Mouse (Mus musculus): ENCODE data around the gene Tspan2. TPM values are rescaled to one million over a fixed set of nuclear protein-coding genes. Genes with fewer than 3 reads are reported as not detected.

Tspan2 gene
- polyA plus RNA-seq, 1 experiment, result 3.0 TPM

- H3K36me3 ChIP-seq (ENCODE audit: control insufficient read depth, insufficient read depth), result no peaks in the 10 kb centered on the region
- no peak overlapping the region for H3K4me3 ChIP-seq
- no peaks in the 10 kb centered on the region for H3K27me3 ChIP-seq (ENCODE audit: control insufficient read depth, insufficient read depth, insufficient read length)
- H3ac ChIP-seq (ENCODE audit: control insufficient read depth, insufficient read length), result no peak overlapping the region
- TF ChIP-seq TCF12 (IDR thresholded peaks at IDR 0.05; ENCODE audit: insufficient read depth, poor library complexity, severe bottlenecking), result no peak
- TF ChIP-seq POLR2AphosphoS2 (IDR thresholded peaks at IDR 0.05; ENCODE audit: insufficient read length, low read depth), result no peak
- no peak for TF ChIP-seq REST (IDR thresholded peaks at IDR 0.05; ENCODE audit: insufficient read depth, insufficient read length)
- no peak for TF ChIP-seq POLR2A (IDR thresholded peaks at IDR 0.05; ENCODE audit: insufficient read length, low read depth)
- no peak for TF ChIP-seq MYOG (IDR thresholded peaks at IDR 0.05; ENCODE audit: control insufficient read depth in 1 of 3, insufficient read depth in 1 of 3, insufficient read length in 2 of 3, low read depth in 2 of 3)
- no peak for TF ChIP-seq E2F4 (IDR thresholded peaks at IDR 0.05; ENCODE audit: insufficient read depth)
- no peak for TF ChIP-seq MYOD1 (IDR thresholded peaks at IDR 0.05; ENCODE audit: control insufficient read depth in 1 of 3, insufficient read length in 2 of 3, low read depth in 2 of 3)
- H3K79me2 ChIP-seq (ENCODE audit: control insufficient read depth, insufficient read depth), result no peaks in the 10 kb centered on the region
- no peak overlapping the region for H3K4me2 ChIP-seq (ENCODE audit: low read depth)
Observed at GRCm38 (mm10) chr3:102698127-102698526, 36.2 kb upstream of the Tspan2 start.

GRCm38 (mm10) chr3:102701303-102701702 is 33.0 kb upstream of the Tspan2 start:
- H3K27me3 ChIP-seq (ENCODE audit: control insufficient read depth, insufficient read depth, insufficient read length), result no peaks in the 10 kb centered on the region
- no peaks in the 10 kb centered on the region for H3K79me2 ChIP-seq (ENCODE audit: control insufficient read depth, insufficient read depth)
- TF ChIP-seq MAX (IDR thresholded peaks at IDR 0.05; ENCODE audit: low read depth) (no peak), POLR2AphosphoS2 (IDR thresholded peaks at IDR 0.05; ENCODE audit: insufficient read length, low read depth) (no peak), MYOG (IDR thresholded peaks at IDR 0.05; ENCODE audit: control insufficient read depth in 1 of 3, insufficient read depth in 1 of 3, insufficient read length in 2 of 3, low read depth in 2 of 3) (no peak), TCF3 (IDR thresholded peaks at IDR 0.05; ENCODE audit: insufficient read length, low read depth) (no peak), E2F4 (IDR thresholded peaks at IDR 0.05; ENCODE audit: insufficient read depth) (no peak), SRF (IDR thresholded peaks at IDR 0.05; ENCODE audit: control insufficient read depth, insufficient read length, low read depth) (no peak), USF1 (IDR thresholded peaks at IDR 0.05; ENCODE audit: low read depth) (no peak), CEBPB (IDR thresholded peaks at IDR 0.05; ENCODE audit: insufficient read depth, poor library complexity, severe bottlenecking) (no peak), REST (IDR thresholded peaks at IDR 0.05; ENCODE audit: insufficient read depth, insufficient read length) (no peak), POLR2A (IDR thresholded peaks at IDR 0.05; ENCODE audit: insufficient read length, low read depth) (no peak)
- no peak overlapping the region for H3K4me2 ChIP-seq (ENCODE audit: low read depth)
- no peak overlapping the region for H3ac ChIP-seq (ENCODE audit: control insufficient read depth, insufficient read length)
- no peak overlapping the region for H3K4me3 ChIP-seq
- H3K36me3 ChIP-seq (ENCODE audit: control insufficient read depth, insufficient read depth), result no peaks in the 10 kb centered on the region

- H3K4me2 ChIP-seq (ENCODE audit: low read depth), result no peak overlapping the region
- H3K27me3 ChIP-seq (ENCODE audit: control insufficient read depth, insufficient read depth, insufficient read length), result no peaks in the 10 kb centered on the region
- H3K36me3 ChIP-seq (ENCODE audit: control insufficient read depth, insufficient read depth), result no peaks in the 10 kb centered on the region
- no peaks in the 10 kb centered on the region for H3K79me2 ChIP-seq (ENCODE audit: control insufficient read depth, insufficient read depth)
- TF ChIP-seq E2F4 (IDR thresholded peaks at IDR 0.05; ENCODE audit: insufficient read depth) (no peak), CEBPB (IDR thresholded peaks at IDR 0.05; ENCODE audit: insufficient read depth, poor library complexity, severe bottlenecking) (no peak)
- H3K4me3 ChIP-seq, result no peak overlapping the region
- no peak overlapping the region for H3ac ChIP-seq (ENCODE audit: control insufficient read depth, insufficient read length)
Observed at GRCm38 (mm10) chr3:102701902-102702544, 32.3 kb upstream of the Tspan2 start.

GRCm38 (mm10) chr3:102704001-102704401 is 30.3 kb upstream of the Tspan2 start:
- no peaks in the 10 kb centered on the region for H3K27me3 ChIP-seq (ENCODE audit: control insufficient read depth, insufficient read depth, insufficient read length)
- no peaks in the 10 kb centered on the region for H3K36me3 ChIP-seq (ENCODE audit: control insufficient read depth, insufficient read depth)
- no peak overlapping the region for H3ac ChIP-seq (ENCODE audit: control insufficient read depth, insufficient read length)
- H3K4me2 ChIP-seq (ENCODE audit: low read depth), result no peak overlapping the region
- TF ChIP-seq SRF (IDR thresholded peaks at IDR 0.05; ENCODE audit: control insufficient read depth, insufficient read length, low read depth), result no peak
- H3K79me2 ChIP-seq (ENCODE audit: control insufficient read depth, insufficient read depth), result no peaks in the 10 kb centered on the region
- no peak overlapping the region for H3K4me3 ChIP-seq

DNA sequence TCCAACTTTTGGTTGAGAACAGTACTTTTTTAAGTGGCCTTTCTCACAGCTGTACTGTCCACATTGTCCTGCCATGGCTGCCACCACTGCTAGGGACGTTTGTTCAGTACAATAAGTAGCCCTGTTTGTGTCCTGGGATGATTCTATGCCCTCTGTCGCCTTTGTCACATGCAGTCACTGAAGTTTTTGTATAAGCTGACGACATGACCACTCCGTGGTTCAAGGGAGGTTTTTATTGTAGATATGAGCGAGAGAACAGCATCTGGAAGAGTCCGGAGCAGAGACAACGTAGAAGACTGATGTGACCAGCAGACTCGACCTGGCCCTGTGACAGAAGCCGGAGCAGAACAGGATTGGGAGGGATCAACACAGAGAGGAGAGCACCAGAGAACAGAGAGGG is 25.7 kb upstream of the Tspan2 start:
- H3K79me2 ChIP-seq (ENCODE audit: control insufficient read depth, insufficient read depth), result no peaks in the 10 kb centered on the region
- no peaks in the 10 kb centered on the region for H3K36me3 ChIP-seq (ENCODE audit: control insufficient read depth, insufficient read depth)
- no peak overlapping the region for H3ac ChIP-seq (ENCODE audit: control insufficient read depth, insufficient read length)
- H3K27me3 ChIP-seq (ENCODE audit: control insufficient read depth, insufficient read depth, insufficient read length), result no peaks in the 10 kb centered on the region
- H3K4me3 ChIP-seq, result no peak overlapping the region
- TF ChIP-seq USF1 (IDR thresholded peaks at IDR 0.05; ENCODE audit: low read depth) (no peak), POLR2AphosphoS2 (IDR thresholded peaks at IDR 0.05; ENCODE audit: insufficient read length, low read depth) (no peak), TCF3 (IDR thresholded peaks at IDR 0.05; ENCODE audit: insufficient read length, low read depth) (no peak), E2F4 (IDR thresholded peaks at IDR 0.05; ENCODE audit: insufficient read depth) (no peak)
- H3K4me2 ChIP-seq (ENCODE audit: low read depth), result no peak overlapping the region

GRCm38 (mm10) chr3:102715066-102715584 is 19.2 kb upstream of the Tspan2 start:
- no peaks in the 10 kb centered on the region for H3K79me2 ChIP-seq (ENCODE audit: control insufficient read depth, insufficient read depth)
- TF ChIP-seq POLR2AphosphoS2 (IDR thresholded peaks at IDR 0.05; ENCODE audit: insufficient read length, low read depth), result no peak
- no peak for TF ChIP-seq REST (IDR thresholded peaks at IDR 0.05; ENCODE audit: insufficient read depth, insufficient read length)
- no peak overlapping the region for H3K4me3 ChIP-seq
- H3K4me2 ChIP-seq (ENCODE audit: low read depth), result peak overlapping the region; percentile 45
- no peak overlapping the region for H3ac ChIP-seq (ENCODE audit: control insufficient read depth, insufficient read length)
- H3K36me3 ChIP-seq (ENCODE audit: control insufficient read depth, insufficient read depth), result no peaks in the 10 kb centered on the region
- H3K27me3 ChIP-seq (ENCODE audit: control insufficient read depth, insufficient read depth, insufficient read length), result no peaks in the 10 kb centered on the region
